Mouse (Mus musculus): Measurements from ENCODE around the gene Bricd5.

- TF ChIP-seq TAL1 (IDR thresholded peaks at IDR 0.05; ENCODE audit: low read length) (no peak), GATA1 (IDR thresholded peaks at IDR 0.05; ENCODE audit: low read length) (no peak)
Measured at GRCm38 (mm10) chr17:24461580-24461979, 12.1 kb upstream of the Bricd5 start.

Data from erythroblast, embryonic 14.5 days (primary cell).